Mouse (Mus musculus): ENCODE data around the gene Mindy1. TPM values are rescaled to one million over a fixed set of nuclear protein-coding genes. Genes with fewer than 3 reads are reported as not detected.

Mindy1 gene
- total RNA-seq, 1 experiment, result 48.8 TPM

GRCm38 (mm10) chr3:95243086-95243485 is 38.1 kb upstream of the Mindy1 start:
- H3K4me1 ChIP-seq (ENCODE audit: control insufficient read depth in 2 of 2, insufficient read depth in 2 of 2, low read length in 2 of 2, poor library complexity in 1 of 2), result peaks cover 0 to 12% of the 10 kb centered on the region in 2 experiments; a peak in 3 of 4 replicates
- no peak overlapping the region for H3K27ac ChIP-seq (ENCODE audit: insufficient read depth, low read depth, low read length, poor library complexity, severe bottlenecking)
- H3K4me3 ChIP-seq (ENCODE audit: insufficient read depth in 1 of 2, low read depth in 1 of 2, low read length in 2 of 2, poor library complexity in 1 of 2, severe bottlenecking in 1 of 2), result no peak overlapping the region
- no peaks in the 10 kb centered on the region for H3K9me3 ChIP-seq (ENCODE audit: control insufficient read depth, insufficient read depth, low read depth, low read length)
- in situ Hi-C loops (cut with MboI; ENCODE audit: low sequenced_read_pairs in 2 of 2, unreplicated experiment in 2 of 2), result no loop called here
- DNase-seq (ENCODE audit: low read depth, low spot score), result no peak
- TF ChIP-seq ZNF384 (IDR thresholded peaks at IDR 0.05; ENCODE audit: low read depth, low read length) (no peak), HCFC1 (IDR thresholded peaks at IDR 0.05; ENCODE audit: borderline replicate concordance, insufficient read depth, low read length) (no peak), CHD2 (IDR thresholded peaks at IDR 0.05; ENCODE audit: low read depth, low read length) (no peak), ZC3H11A (IDR thresholded peaks at IDR 0.05; ENCODE audit: borderline replicate concordance, low read depth, low read length) (no peak), MAFK (IDR thresholded peaks at IDR 0.05; ENCODE audit: insufficient read depth, low read depth, low read length) (no peak)
- no peak overlapping the region for H3K9ac ChIP-seq (ENCODE audit: insufficient read depth, low read depth, low read length, poor library complexity, severe bottlenecking)
- peaks cover 3% of the 10 kb centered on the region; the same call in 1 of the 2 replicates for H3K36me3 ChIP-seq (ENCODE audit: control insufficient read depth, insufficient read depth, low read length, poor library complexity, severe bottlenecking)

- Histone ChIP-seq H3K4me3 (ENCODE audit: insufficient read depth in 1 of 2, low read depth in 1 of 2, low read length in 2 of 2, poor library complexity in 1 of 2, severe bottlenecking in 1 of 2) (no peak overlapping the region), H3K4me1 (ENCODE audit: control insufficient read depth in 2 of 2, insufficient read depth in 2 of 2, low read length in 2 of 2, poor library complexity in 1 of 2) (peaks cover 0 to 15% of the 10 kb centered on the region in 2 experiments; a peak in 3 of 4 replicates), H3K9me3 (ENCODE audit: control insufficient read depth, insufficient read depth, low read depth, low read length) (no peaks in the 10 kb centered on the region), H3K27ac (ENCODE audit: insufficient read depth, low read depth, low read length, poor library complexity, severe bottlenecking) (no peak overlapping the region), H3K36me3 (ENCODE audit: control insufficient read depth, insufficient read depth, low read length, poor library complexity, severe bottlenecking) (peaks cover 3% of the 10 kb centered on the region; the same call in 1 of the 2 replicates), H3K9ac (ENCODE audit: insufficient read depth, low read depth, low read length, poor library complexity, severe bottlenecking) (no peak overlapping the region)
- no peak for DNase-seq (ENCODE audit: low read depth, low spot score)
- TF ChIP-seq MAFK (IDR thresholded peaks at IDR 0.05; ENCODE audit: insufficient read depth, low read depth, low read length) (no peak; the same call in 1 of the 2 replicates), ZC3H11A (IDR thresholded peaks at IDR 0.05; ENCODE audit: borderline replicate concordance, low read depth, low read length) (no peak), CHD2 (IDR thresholded peaks at IDR 0.05; ENCODE audit: low read depth, low read length) (no peak), ZNF384 (IDR thresholded peaks at IDR 0.05; ENCODE audit: low read depth, low read length) (no peak), HCFC1 (IDR thresholded peaks at IDR 0.05; ENCODE audit: borderline replicate concordance, insufficient read depth, low read length) (no peak)
- in situ Hi-C loops (cut with MboI; ENCODE audit: low sequenced_read_pairs in 2 of 2, unreplicated experiment in 2 of 2), result no loop called here
Measured at GRCm38 (mm10) chr3:95246465-95247231, 34.5 kb upstream of the Mindy1 start.

- H3K4me3 ChIP-seq (ENCODE audit: insufficient read depth in 1 of 2, low read depth in 1 of 2, low read length in 2 of 2, poor library complexity in 1 of 2, severe bottlenecking in 1 of 2), result no peak overlapping the region
- no peaks in the 10 kb centered on the region for H3K9me3 ChIP-seq (ENCODE audit: control insufficient read depth, insufficient read depth, low read depth, low read length)
- no peak overlapping the region for H3K9ac ChIP-seq (ENCODE audit: insufficient read depth, low read depth, low read length, poor library complexity, severe bottlenecking)
- no peak for DNase-seq (ENCODE audit: low read depth, low spot score)
- TF ChIP-seq HCFC1 (IDR thresholded peaks at IDR 0.05; ENCODE audit: borderline replicate concordance, insufficient read depth, low read length), result no peak
- TF ChIP-seq ZNF384 (IDR thresholded peaks at IDR 0.05; ENCODE audit: low read depth, low read length), result no peak
- TF ChIP-seq CHD2 (IDR thresholded peaks at IDR 0.05; ENCODE audit: low read depth, low read length), result no peak
- TF ChIP-seq MAFK (IDR thresholded peaks at IDR 0.05; ENCODE audit: insufficient read depth, low read depth, low read length), result no peak
- TF ChIP-seq ZC3H11A (IDR thresholded peaks at IDR 0.05; ENCODE audit: borderline replicate concordance, low read depth, low read length), result no peak
- peaks cover 3% of the 10 kb centered on the region; the same call in 1 of the 2 replicates for H3K36me3 ChIP-seq (ENCODE audit: control insufficient read depth, insufficient read depth, low read length, poor library complexity, severe bottlenecking)
- H3K27ac ChIP-seq (ENCODE audit: insufficient read depth, low read depth, low read length, poor library complexity, severe bottlenecking), result no peak overlapping the region
- H3K4me1 ChIP-seq (ENCODE audit: control insufficient read depth in 2 of 2, insufficient read depth in 2 of 2, low read length in 2 of 2, poor library complexity in 1 of 2), result peaks cover 0 to 14% of the 10 kb centered on the region in 2 experiments; a peak in 2 of 4 replicates
- in situ Hi-C loops (cut with MboI; ENCODE audit: low sequenced_read_pairs in 2 of 2, unreplicated experiment in 2 of 2), result no loop called here
Measured at GRCm38 (mm10) chr3:95247660-95248336, 33.3 kb upstream of the Mindy1 start.

GRCm38 (mm10) chr3:95250361-95250760 is 30.8 kb upstream of the Mindy1 start:
- TF ChIP-seq HCFC1 (IDR thresholded peaks at IDR 0.05; ENCODE audit: borderline replicate concordance, insufficient read depth, low read length) (no peak), ZNF384 (IDR thresholded peaks at IDR 0.05; ENCODE audit: low read depth, low read length) (no peak), ZC3H11A (IDR thresholded peaks at IDR 0.05; ENCODE audit: borderline replicate concordance, low read depth, low read length) (no peak), CHD2 (IDR thresholded peaks at IDR 0.05; ENCODE audit: low read depth, low read length) (no peak)
- no peak overlapping the region for H3K27ac ChIP-seq (ENCODE audit: insufficient read depth, low read depth, low read length, poor library complexity, severe bottlenecking)
- in situ Hi-C loops (cut with MboI; ENCODE audit: low sequenced_read_pairs in 2 of 2, unreplicated experiment in 2 of 2), result no loop called here
- no peaks in the 10 kb centered on the region for H3K9me3 ChIP-seq (ENCODE audit: control insufficient read depth, insufficient read depth, low read depth, low read length)
- H3K9ac ChIP-seq (ENCODE audit: insufficient read depth, low read depth, low read length, poor library complexity, severe bottlenecking), result no peak overlapping the region
- no peak for DNase-seq (ENCODE audit: low read depth, low spot score)
- peaks cover 0 to 16% of the 10 kb centered on the region in 2 experiments; a peak in 2 of 4 replicates for H3K4me1 ChIP-seq (ENCODE audit: control insufficient read depth in 2 of 2, insufficient read depth in 2 of 2, low read length in 2 of 2, poor library complexity in 1 of 2)
- no peak overlapping the region for H3K4me3 ChIP-seq (ENCODE audit: insufficient read depth in 1 of 2, low read depth in 1 of 2, low read length in 2 of 2, poor library complexity in 1 of 2, severe bottlenecking in 1 of 2)
- peaks cover 13% of the 10 kb centered on the region for H3K36me3 ChIP-seq (ENCODE audit: control insufficient read depth, insufficient read depth, low read length, poor library complexity, severe bottlenecking)

Data from ES-E14 (cell line).